Mouse (Mus musculus): Measurements from ENCODE around the gene Zcchc10. TPM values are rescaled to one million over a fixed set of nuclear protein-coding genes. Genes with fewer than 3 reads are reported as not detected.
A peak's percentile ranks its signal among the peaks of the same experiment; 100 is the strongest.
"Not testable (repeated sequence)": the region's sequence is repeated elsewhere in the genome, so short reads cannot be mapped to it uniquely, and the experiment has no call there.

Zcchc10 gene
- total RNA-seq, 4 experiments from 2014 or later, result 5.1 to 11.2 (median 6.2) TPM

DNA sequence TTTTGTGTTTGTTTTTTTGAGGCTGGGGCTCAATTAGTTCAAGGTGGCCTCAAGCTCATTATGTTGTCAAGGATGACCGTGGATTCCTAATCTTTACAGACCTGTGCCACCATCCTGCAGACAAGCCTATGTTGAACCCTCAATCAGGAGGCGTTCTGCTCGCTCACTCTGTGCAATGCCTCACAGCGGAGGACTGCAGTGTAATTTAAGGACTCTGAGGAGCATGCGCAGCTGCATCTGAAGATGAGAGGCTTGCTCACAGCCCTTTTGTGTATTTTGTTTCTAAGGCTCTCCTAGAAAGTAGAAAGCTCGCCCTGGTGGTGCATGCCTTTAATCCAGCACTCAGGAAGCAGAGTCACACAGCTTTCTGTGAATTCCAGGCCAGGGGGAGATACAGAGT lies 7.5 kb upstream of the Zcchc10 start:
- no peak for DNase-seq (ENCODE audit: low spot score in 2 of 2)

DNA sequence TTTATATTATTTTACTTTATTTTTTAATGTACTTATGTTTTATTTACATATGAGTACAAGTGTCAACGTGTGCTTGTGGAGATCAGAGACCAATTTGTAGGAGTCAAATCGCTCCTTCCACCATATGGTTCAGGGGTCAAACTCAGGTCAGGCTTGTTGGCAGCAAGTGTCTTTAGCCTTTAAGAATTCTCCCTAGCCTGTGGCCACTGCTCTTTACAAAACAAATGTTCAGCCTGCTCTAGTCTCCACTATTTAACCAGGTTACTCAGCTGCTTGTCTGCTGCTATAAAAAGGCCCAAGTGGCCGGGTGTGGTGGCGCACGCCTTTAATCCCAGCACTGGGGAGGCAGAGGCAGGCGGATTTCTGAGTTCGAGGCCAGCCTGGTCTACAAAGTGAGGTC lies 6.4 kb upstream of the Zcchc10 start:
- DNase-seq (ENCODE audit: low spot score in 2 of 2), result no peak

DNA sequence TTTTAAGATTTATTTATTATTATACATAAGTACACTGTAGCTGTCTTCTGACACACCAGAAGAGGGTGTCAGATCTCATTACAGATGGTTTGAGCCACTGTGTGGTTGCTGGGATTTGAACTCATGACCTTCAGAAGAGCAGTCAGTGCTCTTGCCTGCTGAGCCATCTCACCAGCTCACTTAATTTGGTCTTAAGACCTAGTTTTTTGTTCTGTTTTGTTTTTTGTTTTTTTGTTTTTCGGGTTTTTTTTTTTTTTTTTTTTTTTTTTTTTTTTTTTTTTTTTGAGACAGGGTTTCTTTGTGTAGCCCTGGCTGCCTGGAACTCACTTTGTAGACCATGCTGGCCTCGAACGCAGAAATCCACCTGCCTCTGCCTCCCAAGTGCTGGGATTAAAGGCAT lies 5.9 kb upstream of the Zcchc10 start:
- not testable (repeated sequence) for DNase-seq (ENCODE audit: low spot score in 2 of 2)

DNA sequence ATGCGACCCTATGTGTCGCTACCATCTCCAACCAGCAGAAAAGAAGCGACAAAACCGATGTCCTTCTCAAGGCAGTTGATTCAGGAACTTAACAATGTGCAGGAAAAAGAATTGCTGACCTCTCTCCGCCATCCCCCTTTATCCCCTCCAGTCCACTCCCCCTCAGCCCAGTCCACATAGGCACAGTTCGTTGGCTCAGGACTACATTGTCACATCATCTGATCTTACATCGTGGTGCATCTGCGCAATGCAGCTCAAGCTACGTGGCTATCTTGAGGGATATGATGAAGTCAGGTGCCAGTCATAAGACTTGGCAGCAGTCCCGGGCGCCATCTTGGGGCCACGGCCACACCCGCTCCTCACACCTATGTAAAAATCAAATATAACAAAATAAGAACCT lies 4.6 kb upstream of the Zcchc10 start:
- DNase-seq (ENCODE audit: low spot score in 2 of 2), result not testable (repeated sequence)

DNA sequence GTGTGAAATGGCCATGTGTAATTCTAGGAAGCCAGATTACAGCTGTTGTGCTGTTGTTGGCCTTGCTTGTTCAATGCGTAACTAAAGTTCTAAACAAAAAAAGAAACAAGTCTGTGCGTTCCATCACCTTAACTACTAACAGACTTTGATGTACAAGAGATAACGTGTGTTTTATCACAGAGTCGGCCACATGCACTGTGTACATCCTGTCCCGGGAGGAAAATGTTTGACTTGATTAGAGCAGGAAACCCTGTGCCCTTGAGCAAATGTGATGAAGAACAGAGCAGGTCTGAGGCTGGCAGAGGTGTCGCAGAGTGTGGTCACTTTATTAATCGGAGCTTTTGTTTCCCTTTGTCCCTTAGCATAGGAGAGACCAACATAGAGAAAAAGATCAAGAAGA lies 5.8 kb downstream of the Zcchc10 start:
- no peak for DNase-seq (ENCODE audit: low spot score in 2 of 2)

DNA sequence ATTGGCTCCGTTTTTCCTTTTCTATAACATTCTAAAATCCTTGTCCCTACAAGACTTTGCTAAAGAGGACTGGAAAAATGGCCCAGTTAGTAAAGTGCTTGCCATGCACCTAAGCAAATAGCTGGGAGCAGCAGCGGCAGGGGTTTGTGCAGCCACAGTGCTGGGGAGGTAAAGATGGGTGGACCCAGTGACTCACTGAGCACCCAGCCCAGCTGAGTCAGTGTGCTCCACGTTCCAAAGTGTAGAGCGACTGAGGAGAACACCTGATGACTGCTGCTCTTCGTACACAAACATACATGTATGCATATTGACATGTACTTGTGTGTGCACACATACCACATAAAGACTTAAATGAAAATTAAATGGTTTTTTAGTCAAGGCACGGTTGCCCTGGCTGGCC lies 6.6 kb downstream of the Zcchc10 start:
- DNase-seq (ENCODE audit: low spot score in 2 of 2), result no peak

DNA sequence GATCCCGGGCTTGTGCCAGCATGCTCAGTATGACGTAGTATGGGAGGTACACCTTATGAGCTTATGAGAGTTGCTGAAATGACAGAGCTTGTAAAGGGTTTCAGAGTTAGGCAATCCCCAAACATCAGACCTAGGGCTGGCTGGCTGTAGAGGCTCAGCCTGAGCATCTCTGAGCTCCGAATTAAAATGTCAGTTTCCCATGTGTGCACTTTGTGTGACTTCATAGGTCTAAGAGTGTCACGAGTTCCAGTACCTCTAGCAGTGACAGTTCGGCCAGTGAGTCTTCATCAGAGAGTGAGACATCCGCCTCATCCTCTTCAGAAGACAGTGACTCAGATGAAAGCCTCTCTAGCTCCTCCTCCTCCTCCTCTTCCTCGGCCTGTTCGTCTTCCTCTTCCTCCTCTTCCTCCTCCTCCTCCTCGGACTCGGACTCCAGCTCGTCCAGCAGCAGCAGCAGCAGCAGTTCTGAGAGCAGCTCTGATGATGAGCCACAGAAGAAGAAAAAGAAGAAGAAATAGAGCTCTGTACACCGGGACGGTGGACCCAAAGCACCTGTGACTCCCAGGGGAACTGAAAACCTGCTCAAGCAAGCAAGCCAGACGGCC lies 7.7 kb downstream of the Zcchc10 start:
- no peak for DNase-seq (ENCODE audit: low spot score in 2 of 2)

DNA sequence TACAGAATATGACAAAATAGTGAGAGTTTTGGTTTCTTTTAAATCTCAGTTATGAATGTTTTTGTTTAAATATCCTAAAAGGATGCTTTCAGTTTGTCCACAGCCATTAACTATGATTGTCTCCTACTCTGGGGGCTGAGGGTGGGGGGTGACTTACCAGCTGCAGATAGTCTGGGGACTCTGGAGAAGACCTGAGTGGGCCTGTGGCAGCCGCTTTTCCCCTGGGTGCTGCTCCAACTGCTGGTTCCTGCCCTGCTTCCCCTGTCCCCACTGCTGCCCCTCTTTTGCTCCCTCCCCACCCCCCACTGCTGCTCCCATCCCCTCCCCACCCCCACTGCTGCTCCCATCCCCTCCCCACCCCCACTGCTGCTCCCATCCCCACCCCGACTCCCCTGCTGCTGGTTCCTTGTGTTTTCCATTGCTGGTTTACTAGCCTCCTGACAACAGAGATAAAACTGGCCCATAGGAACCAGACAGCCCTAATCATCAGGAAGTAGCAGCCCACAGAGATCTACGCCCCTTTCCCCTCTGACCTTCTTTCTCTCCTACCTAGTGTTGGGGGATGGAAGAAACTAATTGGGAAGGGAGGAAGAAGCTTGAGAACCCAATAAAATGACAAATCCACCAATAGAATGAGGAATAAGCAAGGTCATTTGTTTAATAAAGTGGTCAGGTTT lies 11.2 kb downstream of the Zcchc10 start:
- no peak for DNase-seq (ENCODE audit: low spot score in 2 of 2)

DNA sequence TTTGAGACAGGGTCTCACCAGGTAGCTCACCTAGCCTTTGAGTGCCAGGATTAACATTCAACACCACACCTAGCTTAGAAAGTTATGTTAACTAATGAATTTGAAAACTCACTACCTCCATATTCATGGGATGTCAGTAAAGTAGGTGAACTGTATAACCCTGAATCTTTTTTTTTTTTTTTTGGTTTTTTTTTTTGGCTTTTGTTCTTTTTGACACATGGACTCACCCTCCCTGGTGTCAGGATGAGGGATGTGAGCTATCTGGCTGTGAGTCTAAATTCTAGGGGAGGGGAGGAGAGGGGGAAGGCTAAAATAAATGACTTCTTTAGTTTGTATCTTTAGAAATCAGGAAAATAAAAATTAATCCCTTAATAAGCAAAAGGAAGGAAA lies 11.7 kb downstream of the Zcchc10 start:
- DNase-seq (ENCODE audit: low spot score in 2 of 2), result no peak

DNA sequence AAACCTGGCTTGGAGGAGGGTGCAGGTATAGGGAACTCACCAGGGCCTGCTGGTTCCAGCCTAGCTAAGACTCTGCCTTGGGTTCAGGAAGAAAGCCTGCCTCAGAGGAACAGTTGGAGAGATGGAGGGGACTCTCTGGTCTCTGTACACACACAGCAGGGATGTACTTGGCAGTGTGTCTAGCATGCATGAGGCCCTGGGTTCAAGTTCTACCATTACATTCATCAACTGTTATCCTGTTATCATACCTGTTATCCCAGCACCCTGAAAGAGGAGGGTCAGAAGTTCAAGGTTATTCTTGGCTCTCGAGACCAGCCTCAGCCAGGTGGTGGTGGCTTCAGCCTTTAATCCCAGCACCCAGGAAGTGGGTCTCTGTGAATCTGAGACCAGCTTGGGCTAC lies 12.4 kb downstream of the Zcchc10 start:
- DNase-seq (ENCODE audit: low spot score in 2 of 2), result no peak

DNA sequence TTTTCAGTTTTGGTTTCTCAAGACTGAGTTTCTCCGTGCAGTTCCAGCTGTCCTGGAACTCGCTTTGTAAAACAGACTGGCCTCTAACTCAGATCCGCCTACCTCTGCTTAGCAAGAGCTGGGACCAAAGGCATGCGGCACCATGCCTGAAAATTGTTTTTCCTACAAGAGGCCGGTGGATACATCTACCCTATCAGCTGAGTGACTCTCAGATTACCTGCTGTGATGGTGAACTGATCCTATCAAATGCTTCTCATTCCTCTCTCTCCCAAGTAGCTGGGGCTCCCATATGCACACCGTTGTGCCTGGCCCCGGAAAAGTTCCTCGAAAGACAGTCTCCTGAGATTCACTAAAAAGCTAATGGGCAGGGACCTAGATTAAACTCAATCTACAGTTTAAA lies 13.2 kb downstream of the Zcchc10 start:
- no peak for DNase-seq (ENCODE audit: low spot score in 2 of 2)

DNA sequence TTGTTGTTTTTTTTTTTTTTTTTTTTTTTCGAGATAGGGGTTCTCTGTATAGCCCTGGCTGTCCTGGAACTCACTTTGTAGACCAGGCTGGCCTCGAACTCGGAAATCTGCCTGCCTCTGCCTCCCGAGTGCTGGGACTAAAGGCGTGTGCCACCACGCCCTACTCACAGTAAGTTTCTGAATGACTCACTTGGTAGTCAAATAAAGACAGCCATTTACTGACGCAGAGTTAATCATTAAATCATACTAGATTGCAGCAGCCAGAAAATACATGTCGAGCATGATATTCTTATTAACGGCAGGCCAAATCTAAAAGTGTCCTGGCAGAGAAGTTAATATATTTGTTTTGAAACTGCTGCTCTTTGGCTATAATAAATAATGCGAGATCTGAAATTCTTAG lies 16.5 kb downstream of the Zcchc10 start:
- DNase-seq (ENCODE audit: low spot score in 2 of 2), result not testable (repeated sequence)

DNA sequence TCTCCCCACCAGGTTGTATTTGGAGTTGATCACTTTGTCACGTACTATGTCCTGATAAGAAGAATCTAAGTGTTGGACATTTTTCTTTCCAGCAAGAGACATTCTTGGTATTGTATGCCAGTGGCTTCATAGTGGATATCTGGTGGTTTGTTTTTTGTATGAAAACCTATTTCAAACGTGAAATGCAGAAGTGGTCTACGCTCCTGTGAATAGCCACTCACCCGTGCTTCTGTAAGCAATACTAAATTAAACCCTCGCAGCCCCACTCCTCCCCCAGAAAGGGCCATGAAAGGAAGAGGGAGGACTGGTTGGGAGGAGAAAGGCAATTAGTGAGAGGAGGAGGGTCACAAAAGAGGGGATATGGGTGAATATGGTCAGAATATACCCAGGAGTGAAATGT lies 18.2 kb downstream of the Zcchc10 start:
- no peak for DNase-seq (ENCODE audit: low spot score in 2 of 2)

DNA sequence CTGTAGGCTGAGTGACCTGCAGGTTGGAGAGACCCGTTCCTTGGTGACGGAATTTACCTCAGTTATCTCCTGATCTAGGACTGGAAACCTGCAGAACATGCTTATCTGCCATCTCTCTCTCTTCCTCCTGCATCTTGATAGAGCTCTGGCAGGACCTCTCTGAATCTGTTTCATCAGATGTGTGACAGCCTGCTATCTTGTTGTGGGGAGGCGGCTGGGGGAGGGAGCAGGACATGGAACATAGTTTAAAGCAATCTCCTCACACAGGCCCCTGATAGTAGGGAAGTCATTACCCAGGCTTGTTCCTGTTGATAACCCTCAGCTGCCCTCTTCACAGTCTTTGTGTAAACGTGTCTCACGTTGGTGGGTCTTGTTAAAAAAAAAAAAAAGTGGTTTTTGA lies 20.8 kb downstream of the Zcchc10 start:
- DNase-seq (ENCODE audit: low spot score in 2 of 2), result no peak

DNA sequence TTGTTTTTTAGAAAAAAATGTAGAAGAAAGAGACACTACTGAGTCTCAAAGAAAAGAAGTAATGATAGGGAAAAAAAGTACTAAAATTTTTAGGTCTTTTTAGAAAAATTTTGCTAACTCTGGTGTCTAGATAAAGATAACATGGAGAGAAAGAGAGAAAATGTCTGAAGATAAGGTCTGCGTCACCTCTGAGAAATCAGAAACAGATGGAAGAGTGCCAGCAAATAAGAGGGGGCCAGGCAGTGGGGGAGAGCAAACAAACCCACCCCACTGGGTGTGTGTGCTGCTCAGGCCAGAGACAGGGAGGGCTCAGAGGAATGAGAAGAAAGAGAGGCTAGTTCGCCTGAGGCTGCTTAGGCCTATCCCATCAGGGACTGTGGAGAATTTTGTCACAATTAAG lies 21.3 kb downstream of the Zcchc10 start:
- DNase-seq (ENCODE audit: low spot score in 2 of 2), result no peak

DNA sequence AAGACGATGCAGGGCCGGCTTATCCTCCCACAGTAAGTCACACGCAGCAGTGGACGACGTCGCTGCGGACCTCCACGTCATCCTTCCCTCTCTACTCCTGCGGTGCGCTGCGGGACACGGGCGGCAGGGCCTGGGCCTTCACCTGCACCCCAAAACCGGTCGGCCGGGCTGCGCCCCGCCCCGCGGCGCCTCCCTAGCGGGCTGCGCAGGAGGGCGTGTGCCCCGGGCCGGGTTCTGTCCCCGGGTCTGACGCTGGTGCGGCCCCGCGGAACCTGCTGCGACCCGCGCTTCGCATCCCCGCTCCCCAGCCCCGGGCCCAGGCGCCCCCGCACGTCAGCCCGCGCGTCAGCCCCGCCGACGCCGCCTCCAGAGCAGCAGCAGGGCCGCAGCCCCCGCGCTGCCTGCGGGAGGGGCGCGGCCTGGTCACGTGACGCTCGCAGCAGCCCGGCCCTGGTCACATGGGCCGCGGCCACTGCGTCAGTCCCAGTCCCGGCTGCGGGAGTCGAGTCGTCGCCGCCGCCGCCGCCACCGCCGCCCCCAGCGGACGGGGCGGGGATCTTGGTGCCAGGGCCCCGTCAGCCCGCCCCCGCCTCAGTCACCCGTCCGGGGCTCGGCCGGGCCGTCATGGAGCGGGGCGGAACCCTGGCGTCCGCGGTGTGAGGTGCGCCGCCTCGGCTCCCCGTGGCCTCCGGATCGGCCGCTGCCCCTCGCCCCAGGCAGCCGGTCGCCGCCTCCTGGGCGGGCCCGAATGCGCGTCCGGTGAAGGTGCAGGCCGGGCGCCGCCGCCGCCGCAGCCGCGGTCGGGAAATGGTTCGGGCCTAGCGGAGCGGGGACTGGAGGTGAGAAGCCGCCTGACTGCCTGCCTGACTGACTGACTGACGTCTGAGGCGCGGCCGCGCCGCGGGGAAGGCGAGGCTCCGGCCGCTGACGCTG lies 26.1 kb downstream of the Zcchc10 start, which contains the start of gene Aff4:
TSS of gene Aff4 (plus strand) at position 543 of the 933 bp plus-strand sequence.
- DNase-seq (ENCODE audit: low spot score in 2 of 2), result peak; percentile 81 to 89

DNA sequence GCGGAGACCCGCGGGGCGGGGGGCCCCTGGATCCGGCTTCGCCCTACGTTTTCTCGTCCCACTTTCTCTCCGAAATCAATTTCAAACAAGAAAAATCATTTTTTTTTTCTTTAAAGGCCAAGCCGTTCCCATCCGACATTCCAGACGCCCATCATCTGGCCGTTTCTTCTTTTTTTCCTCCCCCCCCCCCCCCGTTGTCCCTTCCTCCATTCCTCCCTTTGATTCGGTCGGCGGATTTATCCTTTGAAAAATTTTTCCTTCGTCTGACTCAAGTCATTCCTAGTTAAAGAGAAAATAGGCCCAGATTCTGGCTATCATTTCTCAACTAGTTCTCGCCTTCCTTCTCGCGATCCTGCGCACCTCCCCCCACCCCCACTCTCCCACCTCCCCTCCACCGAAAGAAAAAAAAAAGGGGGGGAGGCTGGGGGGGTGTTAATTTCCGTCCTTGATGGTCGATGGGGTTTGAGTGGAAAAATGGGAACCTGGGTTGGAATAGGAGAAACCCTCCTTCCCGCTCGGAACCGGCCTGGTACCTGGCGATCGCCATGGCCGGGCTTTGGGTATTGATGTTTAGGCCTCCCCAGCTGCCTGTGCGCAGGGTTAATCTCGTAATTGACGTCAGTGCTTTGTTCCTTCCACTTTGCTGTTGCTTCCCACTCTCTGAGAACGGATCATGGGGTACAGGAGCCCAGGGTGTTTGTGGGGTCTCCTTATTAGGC lies 26.9 kb downstream of the Zcchc10 start:
- DNase-seq (ENCODE audit: low spot score in 2 of 2), result peak; percentile 6 to 15

DNA sequence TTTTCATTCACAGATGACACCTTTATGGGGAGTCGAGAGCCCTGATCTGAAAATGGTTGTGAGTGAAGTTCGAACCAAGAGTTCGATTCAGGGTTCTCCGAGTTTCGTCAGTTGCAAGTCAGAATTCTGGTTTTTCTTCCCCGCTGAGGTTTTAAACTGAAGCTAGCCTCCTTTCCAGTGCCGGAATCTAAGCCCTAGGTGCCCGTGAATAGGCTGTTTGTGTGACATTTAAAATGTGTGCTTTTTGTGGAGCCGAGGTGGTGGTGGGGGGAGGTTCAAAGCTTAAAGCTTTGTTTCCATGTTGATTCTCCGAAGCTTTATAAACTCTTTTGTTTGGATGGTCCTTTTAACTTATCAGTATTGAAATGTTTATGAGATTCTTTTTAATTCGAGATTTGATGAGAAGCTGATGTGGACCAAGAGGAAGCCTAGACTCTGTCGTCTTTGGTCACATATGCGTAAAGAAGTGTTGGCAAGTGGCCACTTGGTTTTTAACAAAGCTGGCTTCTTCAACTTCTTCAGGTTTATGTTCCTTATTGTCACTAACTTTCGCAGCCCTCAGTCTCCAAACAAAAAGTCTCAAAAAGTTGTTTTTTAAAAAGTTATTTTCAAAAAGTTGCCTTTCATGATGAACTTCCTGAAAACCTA lies 27.6 kb downstream of the Zcchc10 start:
- no peak for DNase-seq (ENCODE audit: low spot score in 2 of 2)

DNA sequence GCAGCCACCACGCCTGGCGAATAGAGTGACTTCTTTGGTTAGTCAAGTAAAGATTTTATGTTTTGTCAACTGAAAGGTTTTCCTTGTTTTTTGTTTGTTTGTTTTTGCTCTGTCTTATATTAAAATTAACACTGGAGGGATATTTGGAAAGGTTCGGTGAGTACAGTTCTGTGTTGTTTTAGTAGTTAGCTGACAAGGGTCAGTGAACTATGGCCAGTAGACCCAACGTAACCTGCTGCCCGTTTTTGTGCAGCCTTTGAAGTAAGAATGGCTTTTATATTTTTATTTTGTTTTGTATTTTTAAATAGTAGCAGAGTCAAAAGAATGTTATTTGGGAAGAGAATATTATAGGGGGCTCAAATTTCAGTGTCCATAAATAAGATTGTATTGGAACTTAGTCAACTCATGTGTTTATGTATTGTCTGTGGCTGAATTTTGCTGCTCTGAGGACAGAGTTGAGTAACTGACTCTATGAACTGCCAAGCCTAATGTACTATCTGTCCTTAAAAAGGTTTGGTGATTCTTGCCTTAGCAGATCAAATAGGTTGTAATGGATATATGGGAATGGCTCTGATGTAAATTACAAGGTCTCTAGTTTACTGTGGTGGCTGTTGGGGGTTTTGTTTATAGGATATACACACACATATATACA lies 34.2 kb downstream of the Zcchc10 start:
- no peak for DNase-seq (ENCODE audit: low spot score in 2 of 2)

DNA sequence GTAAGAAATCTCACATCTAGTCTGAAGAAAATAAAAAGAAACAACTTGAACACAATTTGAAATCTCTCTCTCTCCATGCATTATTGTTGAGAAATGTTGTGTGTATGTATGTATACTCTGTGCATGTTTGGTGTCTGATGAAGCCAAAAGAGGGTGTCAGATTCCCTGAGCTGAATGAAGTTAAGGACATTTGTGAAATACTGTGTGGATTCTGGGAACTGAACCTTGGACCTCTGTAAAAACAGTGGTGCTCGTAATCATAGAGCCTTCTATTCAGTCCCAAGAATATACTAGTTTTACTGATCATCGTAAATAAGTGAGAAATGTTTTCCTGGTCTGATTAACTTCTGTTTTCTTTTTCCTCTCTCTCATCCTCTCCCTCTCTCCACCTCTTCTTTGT lies 42.6 kb downstream of the Zcchc10 start:
- DNase-seq (ENCODE audit: low spot score in 2 of 2), result no peak

DNA sequence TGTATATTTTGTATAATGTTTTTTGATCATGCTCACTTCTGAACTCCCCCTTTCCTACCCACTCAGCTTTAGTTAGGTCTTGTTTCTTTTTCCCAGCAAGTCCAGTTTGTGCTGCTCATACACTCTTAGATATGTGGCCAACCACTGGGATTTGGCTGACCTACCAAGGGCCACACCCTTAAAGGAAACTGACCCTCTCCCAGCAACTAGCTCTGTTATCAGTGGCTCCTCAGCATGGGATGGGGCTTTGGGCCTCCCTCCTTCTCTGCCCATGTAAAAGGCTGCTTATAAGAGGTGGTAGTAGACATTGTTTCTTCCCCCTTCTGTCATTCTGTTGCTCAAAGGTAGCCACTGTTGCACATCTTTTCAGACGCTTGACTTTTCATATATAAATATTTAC lies 54.4 kb downstream of the Zcchc10 start:
- no peak for DNase-seq (ENCODE audit: low spot score in 2 of 2)
